Mouse (Mus musculus) induced T-regulatory cell, adult 2 months (primary cell): ENCODE measurements around the gene Gpr22.
A peak's percentile ranks its signal among the peaks of the same experiment; 100 is the strongest.

Experiments
- DNase-seq: peaks from one replicate; pipeline ENCODE4 v3.0.0-alpha.2; 2012; ENCODE audit warnings: low read depth

Gpr22 gene

DNA sequence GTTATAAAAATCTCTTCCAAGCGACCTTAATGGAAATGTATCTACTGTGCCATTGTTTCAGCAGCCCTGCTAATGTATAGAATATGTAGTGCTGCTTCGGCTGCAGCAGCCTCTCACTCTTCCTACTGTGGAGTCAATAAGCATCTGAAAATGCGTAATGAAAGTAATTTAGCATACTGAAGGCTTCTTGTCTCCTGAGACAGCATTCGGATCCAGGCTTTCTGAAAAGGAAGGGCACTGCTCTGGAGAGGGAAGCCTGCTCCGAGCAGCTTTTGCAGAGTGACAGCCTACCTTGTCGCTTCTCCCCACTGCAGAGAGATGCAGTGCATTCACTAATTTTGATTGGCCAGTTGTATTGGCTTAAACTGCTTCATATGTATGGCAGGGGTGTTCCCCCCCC is at the start of gene Gpr22:
Gene Gpr22 (minus strand): TSS at position 348 of the 400 bp plus-strand sequence.
- no peak for DNase-seq

GRCm38 (mm10) chr12:31755885-31756755 is 42.4 kb upstream of the Gpr22 start:
- DNase-seq, result peak; percentile 55

GRCm38 (mm10) chr12:31754465-31754864 is 40.7 kb upstream of the Gpr22 start:
- DNase-seq, result no peak

GRCm38 (mm10) chr12:31749846-31750245 is 36.1 kb upstream of the Gpr22 start:
- DNase-seq, result no peak

GRCm38 (mm10) chr12:31747301-31747700 is 33.6 kb upstream of the Gpr22 start:
- DNase-seq, result no peak

- DNase-seq, result no peak
Observed at GRCm38 (mm10) chr12:31734616-31735015, 20.9 kb upstream of the Gpr22 start.

GRCm38 (mm10) chr12:31730126-31730525 is 16.4 kb upstream of the Gpr22 start:
- DNase-seq, result no peak

DNA sequence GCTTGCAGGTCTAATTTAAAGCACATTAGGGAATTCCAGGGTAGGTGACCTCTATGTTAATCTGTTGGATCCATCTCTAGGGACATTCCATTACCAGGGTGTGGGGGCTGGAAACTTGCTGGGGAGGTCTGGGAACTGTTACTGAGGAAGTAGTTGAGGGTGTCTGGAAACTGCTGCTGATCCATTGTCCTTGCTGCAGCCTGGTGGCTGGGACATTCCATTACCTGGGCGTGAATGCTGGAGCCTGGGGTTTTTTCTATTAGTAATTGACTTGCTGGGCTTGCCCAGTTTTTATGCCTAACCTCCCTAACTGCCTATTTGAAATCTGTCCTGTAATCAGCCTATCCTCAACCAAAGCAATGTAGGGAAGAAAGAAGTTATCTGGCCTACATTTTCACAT is 13.0 kb upstream of the Gpr22 start:
- no peak for DNase-seq

GRCm38 (mm10) chr12:31725511-31726275 is 11.9 kb upstream of the Gpr22 start:
- DNase-seq, result no peak

DNA sequence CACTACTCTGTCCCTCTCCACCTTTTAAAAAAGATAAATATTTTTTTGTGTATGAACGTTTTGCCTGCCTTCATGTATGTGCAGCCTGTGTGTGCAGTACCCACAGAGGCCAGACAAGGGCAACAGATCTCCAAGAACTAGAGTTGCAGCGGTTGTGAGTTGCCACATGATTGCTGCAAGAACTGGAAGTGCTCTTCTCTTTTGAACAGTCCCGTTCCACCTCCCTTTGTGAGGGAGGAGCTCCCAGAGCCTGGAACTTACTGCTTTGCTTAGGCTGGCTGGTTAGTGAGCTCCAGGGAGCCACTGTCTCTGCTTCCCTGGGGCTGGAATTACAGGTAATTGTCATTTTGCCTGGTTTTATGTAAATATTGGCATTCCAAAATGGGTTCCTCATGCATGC is 10.8 kb upstream of the Gpr22 start:
- no peak for DNase-seq

DNA sequence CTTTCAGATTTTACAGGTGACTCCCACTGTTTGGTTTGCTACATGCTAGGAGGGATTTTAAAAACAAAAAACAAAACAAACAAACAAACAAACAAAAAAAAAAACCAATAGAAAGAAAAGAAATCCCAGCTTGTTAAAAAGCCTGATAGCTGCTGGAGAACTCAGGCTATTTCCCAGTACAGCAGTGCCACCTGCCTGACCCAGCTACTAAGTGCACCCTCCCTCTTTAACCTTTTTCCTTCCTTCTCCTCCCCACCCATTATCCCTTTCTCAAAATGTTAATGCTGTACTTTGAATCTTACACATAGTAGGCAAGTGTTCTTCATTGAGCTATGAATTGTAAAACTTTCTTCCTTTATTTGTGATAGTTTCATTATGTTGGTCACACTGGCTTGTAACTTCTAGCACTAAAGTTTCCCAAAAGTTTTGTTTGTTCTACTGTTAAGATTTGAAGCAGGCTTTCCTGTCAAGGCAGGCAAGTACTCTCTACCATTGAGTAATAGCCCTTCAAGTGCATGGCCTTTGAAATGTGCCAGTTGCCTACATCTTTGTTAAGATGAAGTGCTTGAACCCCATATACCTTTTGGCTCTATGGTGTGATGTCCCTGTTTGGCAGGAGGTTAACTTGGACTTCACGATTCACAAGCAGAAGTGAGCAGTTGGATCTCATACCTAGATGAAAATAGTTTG is 6.0 kb upstream of the Gpr22 start:
- peak; percentile 42 for DNase-seq

- no peak for DNase-seq
Observed at GRCm38 (mm10) chr12:31714070-31714469, 323 bp upstream of the Gpr22 start.

- no peak for DNase-seq
Observed at GRCm38 (mm10) chr12:31712727-31713126, 1.0 kb downstream of the Gpr22 start.

GRCm38 (mm10) chr12:31712233-31712632 is 1.5 kb downstream of the Gpr22 start:
- no peak for DNase-seq

DNA sequence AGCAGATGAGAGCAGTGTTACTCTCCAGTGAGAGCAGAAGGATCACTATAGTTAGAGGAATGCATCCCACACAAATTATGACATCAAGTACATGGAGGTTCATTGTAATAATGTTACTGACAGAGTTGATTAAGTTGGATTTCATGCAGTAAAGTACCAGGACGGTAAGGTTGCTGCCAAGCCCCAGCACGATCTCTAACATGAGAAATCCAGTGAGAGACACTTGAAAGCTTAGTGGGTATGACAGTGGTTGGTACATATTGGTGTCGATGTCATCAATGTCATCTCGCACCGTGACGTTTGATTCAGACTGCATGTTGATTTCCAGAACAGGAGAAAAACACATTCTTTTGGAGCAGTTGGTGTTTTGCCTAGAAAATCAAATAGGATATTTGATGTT is 4.1 kb downstream of the Gpr22 start:
- no peak for DNase-seq

DNA sequence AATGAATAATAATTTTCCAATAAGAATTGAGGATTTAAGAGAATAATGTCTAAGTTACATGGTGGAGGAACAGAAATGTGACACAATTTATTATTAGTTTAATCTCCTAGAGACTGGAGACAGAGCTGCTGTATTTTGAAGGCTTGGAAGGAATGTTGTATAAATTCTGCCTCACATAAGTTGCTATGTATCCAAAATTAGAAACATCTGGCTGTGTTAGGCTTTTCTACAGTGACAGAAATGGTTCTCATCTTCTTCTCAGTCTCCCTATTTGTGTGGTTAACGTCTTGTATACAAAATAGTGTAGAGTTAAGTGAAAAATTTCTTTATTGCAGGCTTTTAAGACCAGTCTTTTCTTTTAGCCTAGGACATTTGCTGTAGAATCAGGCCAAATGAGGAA is 6.2 kb downstream of the Gpr22 start:
- no peak for DNase-seq

DNA sequence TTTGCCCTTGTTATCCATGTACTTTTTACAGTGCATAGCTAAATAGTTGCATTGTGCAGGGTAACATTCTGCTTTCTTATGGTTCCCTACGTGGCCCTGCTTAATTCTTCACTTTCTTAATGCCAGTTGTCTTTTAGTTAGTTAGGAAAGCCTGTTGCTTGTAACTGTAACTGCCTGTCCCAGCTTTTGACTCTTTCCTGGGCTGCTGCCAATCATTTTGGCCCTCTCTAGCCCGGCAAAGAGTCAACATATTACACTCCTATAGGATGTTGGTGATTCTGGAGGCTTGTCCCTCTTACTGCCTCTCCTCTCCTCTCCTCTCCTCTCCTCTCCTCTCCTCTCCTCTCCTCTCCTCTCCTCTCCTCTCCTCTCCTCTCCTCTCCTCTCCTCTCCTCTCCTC is 7.6 kb downstream of the Gpr22 start:
- no peak for DNase-seq

GRCm38 (mm10) chr12:31703904-31704303 is 9.8 kb downstream of the Gpr22 start:
- DNase-seq, result no peak

GRCm38 (mm10) chr12:31701411-31701810 is 12.3 kb downstream of the Gpr22 start:
- no peak for DNase-seq

DNA sequence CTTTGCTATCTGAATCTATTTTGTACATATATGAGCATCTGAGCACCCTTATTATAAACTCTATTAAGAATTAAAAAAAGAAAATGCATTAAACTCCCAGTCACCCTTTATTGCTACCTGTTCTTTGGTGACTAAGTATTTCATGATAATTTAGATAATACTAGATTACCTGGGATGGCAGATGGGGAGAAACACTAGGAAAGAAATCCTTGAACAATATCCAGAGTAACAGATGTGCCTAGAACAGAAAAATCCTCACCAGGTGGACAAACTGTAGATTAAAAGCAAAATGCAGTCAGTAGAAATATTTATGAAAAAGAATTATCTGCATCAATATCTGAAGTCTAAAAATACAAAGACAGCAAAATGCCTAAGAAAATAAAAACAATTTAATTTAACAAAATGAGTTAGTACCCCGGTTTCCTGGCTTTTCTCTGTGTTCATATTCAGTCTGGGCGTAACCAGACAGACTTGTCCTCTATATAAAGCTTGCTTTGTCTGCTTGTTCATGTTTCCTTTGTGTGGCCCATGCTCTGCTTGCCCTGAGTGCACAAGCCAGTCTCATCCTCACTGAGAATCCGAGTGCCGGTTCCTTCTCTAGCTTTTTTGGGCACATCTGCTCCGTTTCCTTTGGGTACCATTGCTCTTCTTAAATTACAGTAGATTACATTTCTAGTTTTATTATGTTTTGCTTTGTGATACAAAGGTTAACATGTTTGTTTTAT is 13.0 kb downstream of the Gpr22 start:
- no peak for DNase-seq

DNA sequence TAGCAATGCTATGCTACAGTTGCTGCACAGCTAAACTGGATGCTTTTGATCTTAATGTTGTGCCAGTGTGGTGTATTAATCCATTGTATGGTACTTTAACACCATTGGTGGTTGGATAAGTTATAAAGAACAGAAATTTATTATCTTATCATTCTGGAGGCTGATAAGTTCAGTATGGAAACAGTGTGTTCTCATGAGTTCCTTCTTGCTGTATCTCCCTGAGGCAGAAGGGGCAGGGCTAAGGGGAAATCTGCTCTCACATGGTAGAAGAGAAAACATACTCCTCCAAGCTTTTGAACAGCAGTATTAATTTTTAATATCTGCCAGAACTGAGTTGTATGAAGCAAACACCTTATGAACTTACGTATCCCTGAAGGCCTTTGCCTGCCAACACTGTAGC is 20.5 kb downstream of the Gpr22 start:
- DNase-seq, result no peak

DNA sequence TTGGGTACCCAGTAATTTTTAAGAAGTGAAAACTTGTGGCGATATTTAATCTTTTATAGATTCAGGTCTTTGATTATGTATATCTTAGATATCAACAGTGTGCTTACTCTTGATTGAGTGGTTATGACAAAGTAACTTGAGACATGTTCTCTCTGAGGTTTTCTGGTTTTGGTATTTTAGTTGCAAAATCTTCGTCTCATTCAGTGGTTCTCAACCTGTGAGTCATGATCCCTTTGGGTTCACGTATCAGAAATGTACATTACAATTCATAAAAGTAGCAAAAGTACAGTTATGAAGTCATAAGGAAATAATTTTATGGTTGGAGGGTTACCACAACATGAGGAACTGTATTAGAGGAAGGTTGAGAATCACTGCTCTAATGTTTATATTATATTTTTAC is 27.1 kb downstream of the Gpr22 start:
- no peak for DNase-seq
